Mouse (Mus musculus) cerebellum, adult 11-12 months (tissue): ENCODE measurements around the gene Svbp.
A peak's percentile ranks its signal among the peaks of the same experiment; 100 is the strongest.

Experiments used
- DNase-seq: peaks from one replicate; pipeline ENCODE4 v3.0.0; 2022

Gene Svbp

GRCm38 (mm10) chr4:119191273-119191672 lies 3.8 kb upstream of the Svbp start:
- no peak for DNase-seq

- DNase-seq, result no peak
Observed at GRCm38 (mm10) chr4:119192757-119193156, 2.3 kb upstream of the Svbp start.

GRCm38 (mm10) chr4:119195582-119196320 lies 645 bp downstream of the Svbp start:
- peak; percentile 50 for DNase-seq

GRCm38 (mm10) chr4:119198105-119198504 lies 3.0 kb downstream of the Svbp start:
- no peak for DNase-seq

GRCm38 (mm10) chr4:119204672-119205071 lies 9.6 kb downstream of the Svbp start:
- no peak for DNase-seq

GRCm38 (mm10) chr4:119216667-119217066 lies 21.6 kb downstream of the Svbp start:
- no peak for DNase-seq

- DNase-seq, result no peak
Observed at GRCm38 (mm10) chr4:119218169-119218568, 23.1 kb downstream of the Svbp start, which contains the start of gene Tmem269. Tmem269 (minus strand) TSS chr4:119218217.

GRCm38 (mm10) chr4:119223696-119224095 lies 28.6 kb downstream of the Svbp start:
- DNase-seq, result no peak

GRCm38 (mm10) chr4:119224534-119224933 lies 29.4 kb downstream of the Svbp start:
- DNase-seq, result no peak

- DNase-seq, result no peak
Observed at GRCm38 (mm10) chr4:119225719-119226118, 30.6 kb downstream of the Svbp start.

- DNase-seq, result no peak
Observed at GRCm38 (mm10) chr4:119226751-119227150, 31.6 kb downstream of the Svbp start.

- DNase-seq, result peak; percentile 99
Observed at GRCm38 (mm10) chr4:119232410-119233255, 37.5 kb downstream of the Svbp start, which contains the start of the genes AU022252 and P3h1. AU022252 (minus strand) TSS chr4:119232712. P3h1 (plus strand) TSS chr4:119232915.

- peak; percentile 64 for DNase-seq
Observed at GRCm38 (mm10) chr4:119233256-119233901, 38.3 kb downstream of the Svbp start.

GRCm38 (mm10) chr4:119234348-119234747 lies 39.2 kb downstream of the Svbp start:
- DNase-seq, result no peak

- no peak for DNase-seq
Observed at GRCm38 (mm10) chr4:119238661-119239060, 43.6 kb downstream of the Svbp start.

GRCm38 (mm10) chr4:119239181-119239682 lies 44.1 kb downstream of the Svbp start:
- DNase-seq, result no peak

GRCm38 (mm10) chr4:119241664-119242063 lies 46.6 kb downstream of the Svbp start:
- no peak for DNase-seq

GRCm38 (mm10) chr4:119242571-119242970 lies 47.5 kb downstream of the Svbp start:
- DNase-seq, result no peak

GRCm38 (mm10) chr4:119244468-119245240 lies 49.5 kb downstream of the Svbp start:
- DNase-seq, result no peak

GRCm38 (mm10) chr4:119245556-119245955 lies 50.5 kb downstream of the Svbp start:
- DNase-seq, result peak; percentile 50

- DNase-seq, result no peak
Observed at GRCm38 (mm10) chr4:119245961-119246360, 50.9 kb downstream of the Svbp start.

- no peak for DNase-seq
Observed at GRCm38 (mm10) chr4:119246688-119247225, 51.7 kb downstream of the Svbp start.
